In the genomic region with DNA sequence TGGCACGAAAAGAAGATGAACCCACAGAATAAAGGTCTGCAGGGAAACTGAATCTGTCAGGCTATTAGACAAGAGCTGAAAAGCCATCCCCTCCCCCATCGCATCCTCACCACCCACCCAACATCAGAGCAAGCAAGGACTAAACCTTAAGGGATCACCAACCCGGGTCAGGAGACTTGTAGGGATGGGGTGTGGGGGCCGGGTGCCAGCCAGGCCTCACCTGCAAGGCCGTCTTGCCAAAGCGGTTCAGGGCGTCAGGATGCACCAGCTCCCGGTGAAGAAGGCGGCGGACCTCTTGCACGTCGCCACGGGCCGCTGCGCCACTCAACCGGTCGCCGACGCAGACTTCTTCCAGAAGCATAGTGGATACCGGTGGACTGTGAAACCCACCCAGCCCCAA, we compare ENCODE assay signal across 7 mouse cellular contexts. TPM values are rescaled to one million over a fixed set of nuclear protein-coding genes. Genes with fewer than 3 reads are reported as not detected.
DNase-seq lines count a peak whose midpoint lies in the region; ATAC-seq and TF ChIP-seq lines count a peak whose summit lies in the region.

No protein-coding gene starts in this region.

- H3K36me3 ChIP-seq in lung, embryonic 14.5 days (ENCODE audit: insufficient read depth): no peaks in the 10 kb centered on the region
- peaks cover 4% of the 10 kb centered on the region for H3K36me3 ChIP-seq in embryonic facial prominence, embryonic 15.5 days
- 0 out of 2 replicates have a peak, but pooled peaks cover 7% of the 10 kb centered on the region for H3K36me3 ChIP-seq in limb, embryonic 13.5 days
- peaks cover 3% of the 10 kb centered on the region; the same call in 1 of the 2 replicates for H3K36me3 ChIP-seq in stomach, embryonic 14.5 days (ENCODE audit: control insufficient read depth, insufficient read depth, low read length)

- peaks cover 21% of the 10 kb centered on the region; the same call in 1 of the 2 replicates for H3K4me1 ChIP-seq in lung, embryonic 14.5 days (ENCODE audit: insufficient read depth)
- peaks cover 6% of the 10 kb centered on the region; the same call in 1 of the 2 replicates for H3K4me1 ChIP-seq in bone marrow, adult 2 months (ENCODE audit: control insufficient read depth, insufficient read depth, low read length)
- H3K4me1 ChIP-seq in embryonic facial prominence, embryonic 15.5 days: peaks cover 34% of the 10 kb centered on the region
- H3K4me1 ChIP-seq in limb, embryonic 13.5 days: peaks cover 44% of the 10 kb centered on the region
- peaks cover 20% of the 10 kb centered on the region for H3K4me1 ChIP-seq in stomach, embryonic 14.5 days (ENCODE audit: control insufficient read depth, insufficient read depth, low read length)

- under 1% methylated on average over 20 of the region's 20 CpGs for WGBS in lung, embryonic 14.5 days
- WGBS in bone marrow, adult 2 months: under 1% methylated on average over 20 of the region's 20 CpGs
- under 1% methylated on average over 20 of the region's 20 CpGs for WGBS in embryonic facial prominence, embryonic 15.5 days
- under 1% methylated on average over 20 of the region's 20 CpGs for WGBS in limb, embryonic 13.5 days
- WGBS in stomach, embryonic 14.5 days: 1% methylated on average over 20 of the region's 20 CpGs

- ATAC-seq in lung, embryonic 14.5 days (ENCODE audit: insufficient read depth): no peak
- ATAC-seq in embryonic facial prominence, embryonic 15.5 days (ENCODE audit: insufficient number of reproducible peaks, low FRiP score, low TSS enrichment, low read depth): no peak
- ATAC-seq in limb, embryonic 13.5 days (ENCODE audit: low FRiP score, low read depth): no peak
- no peak for ATAC-seq in stomach, embryonic 14.5 days (ENCODE audit: insufficient number of reproducible peaks, insufficient read depth, low FRiP score, low read depth)

- no peaks in the 10 kb centered on the region for H3K27me3 ChIP-seq in lung, embryonic 14.5 days (ENCODE audit: insufficient read depth, low read length)
- no peaks in the 10 kb centered on the region for H3K27me3 ChIP-seq in embryonic facial prominence, embryonic 15.5 days
- H3K27me3 ChIP-seq in limb, embryonic 13.5 days: no peaks in the 10 kb centered on the region
- H3K27me3 ChIP-seq in stomach, embryonic 14.5 days (ENCODE audit: control insufficient read depth, insufficient read depth, low read length): no peaks in the 10 kb centered on the region

- no peak for DNase-seq in lung, embryonic 14.5 days
- no peak for DNase-seq in lung, postnatal 10 days
- DNase-seq in thymus, postnatal 25 days: no peak

- H3K4me3 ChIP-seq in lung, embryonic 14.5 days (ENCODE audit: low read depth, low read length): peak overlapping the region; percentile 61
- peak overlapping the region; percentile 87 for H3K4me3 ChIP-seq in bone marrow, adult 2 months (replicated peaks; ENCODE audit: control insufficient read depth, low read depth, low read length)
- peak overlapping the region; percentile 80 for H3K4me3 ChIP-seq in embryonic facial prominence, embryonic 15.5 days (replicated peaks)
- H3K4me3 ChIP-seq in limb, embryonic 13.5 days: peak overlapping the region; percentile 81
- H3K4me3 ChIP-seq in stomach, embryonic 14.5 days (ENCODE audit: low read depth, low read length): peak overlapping the region; percentile 69

- H3K9me3 ChIP-seq in lung, embryonic 14.5 days (ENCODE audit: low read depth, low read length): no peaks in the 10 kb centered on the region
- H3K9me3 ChIP-seq in embryonic facial prominence, embryonic 15.5 days (replicated peaks): no peaks in the 10 kb centered on the region
- H3K9me3 ChIP-seq in limb, embryonic 13.5 days: no peaks in the 10 kb centered on the region
- H3K9me3 ChIP-seq in stomach, embryonic 14.5 days (ENCODE audit: control insufficient read depth, low read depth, low read length): no peaks in the 10 kb centered on the region

- H3K9ac ChIP-seq in lung, embryonic 14.5 days: peak overlapping the region; percentile 71
- peak overlapping the region; percentile 66 for H3K9ac ChIP-seq in embryonic facial prominence, embryonic 15.5 days
- H3K9ac ChIP-seq in limb, embryonic 13.5 days: peak overlapping the region; percentile 82
- H3K9ac ChIP-seq in stomach, embryonic 14.5 days (replicated peaks; ENCODE audit: low read depth, low read length): peak overlapping the region; percentile 60

- no peak for TF ChIP-seq POLR2A in bone marrow, adult 2 months (IDR thresholded peaks at IDR 0.05; ENCODE audit: borderline replicate concordance, control insufficient read depth, low read depth, low read length)

- peak overlapping the region; percentile 75 for H3K4me2 ChIP-seq in lung, embryonic 14.5 days
- peak overlapping the region; percentile 76 for H3K4me2 ChIP-seq in embryonic facial prominence, embryonic 15.5 days (replicated peaks)
- H3K4me2 ChIP-seq in limb, embryonic 13.5 days (replicated peaks): peak overlapping the region; percentile 89
- H3K4me2 ChIP-seq in stomach, embryonic 14.5 days (replicated peaks; ENCODE audit: low read depth, low read length): peak overlapping the region; percentile 61

- H3K27ac ChIP-seq in lung, embryonic 14.5 days (ENCODE audit: low read depth): peak overlapping the region; percentile 78
- peak overlapping the region; percentile 95 for H3K27ac ChIP-seq in bone marrow, adult 2 months (ENCODE audit: control insufficient read depth, insufficient read depth, low read depth, low read length, poor library complexity)
- H3K27ac ChIP-seq in embryonic facial prominence, embryonic 15.5 days (replicated peaks): peak overlapping the region; percentile 84
- H3K27ac ChIP-seq in limb, embryonic 13.5 days: peak overlapping the region; percentile 84
- peak overlapping the region; percentile 63 for H3K27ac ChIP-seq in stomach, embryonic 14.5 days (ENCODE audit: low read length)

- TF ChIP-seq CTCF in lung, embryonic 14.5 days (IDR thresholded peaks at IDR 0.05; ENCODE audit: low read depth): no peak
- TF ChIP-seq CTCF in bone marrow, adult 2 months (IDR thresholded peaks at IDR 0.05; ENCODE audit: control insufficient read depth, insufficient read depth, low read length): no peak

RNA-seq across cellular contexts. Expression of gene Cdkn2d, which starts 0.6 kb away (rescaled TPM):
- polyA plus RNA-seq in lung, embryonic 14.5 days (2014; fragmentation: Nextera tagmentation; extraction: Ambion mirVana): 45.3 and 48.1 TPM in 2 replicates
- 84.1 and 99.0 TPM in 2 replicates for polyA plus RNA-seq in bone marrow, adult 2 months (2011; ENCODE audit: insufficient read depth, insufficient read length, low replicate concordance, missing spikeins)
- polyA plus RNA-seq in embryonic facial prominence, embryonic 15.5 days (2015; fragmentation: Nextera tagmentation; extraction: Ambion mirVana): 57.8 and 63.0 TPM in 2 replicates
- 51.2 and 51.6 TPM in 2 replicates for polyA plus RNA-seq in limb, embryonic 13.5 days (2015; fragmentation: Nextera tagmentation; extraction: Ambion mirVana)
- polyA plus RNA-seq in stomach, embryonic 14.5 days (2014; fragmentation: Nextera tagmentation; extraction: Ambion mirVana): 47.4 and 48.5 TPM in 2 replicates

RNA-seq across cellular contexts. Expression of gene Kri1, which starts 2.8 kb away (rescaled TPM):
- 12.2 and 14.3 TPM in 2 replicates for polyA plus RNA-seq in lung, embryonic 14.5 days (2014; fragmentation: Nextera tagmentation; extraction: Ambion mirVana)
- polyA plus RNA-seq in bone marrow, adult 2 months (2011; ENCODE audit: insufficient read depth, insufficient read length, low replicate concordance, missing spikeins): 50.1 and 105 TPM in 2 replicates
- 18.2 and 19.0 TPM in 2 replicates for polyA plus RNA-seq in embryonic facial prominence, embryonic 15.5 days (2015; fragmentation: Nextera tagmentation; extraction: Ambion mirVana)
- 16.2 and 18.3 TPM in 2 replicates for polyA plus RNA-seq in limb, embryonic 13.5 days (2015; fragmentation: Nextera tagmentation; extraction: Ambion mirVana)
- 14.1 and 14.7 TPM in 2 replicates for polyA plus RNA-seq in stomach, embryonic 14.5 days (2014; fragmentation: Nextera tagmentation; extraction: Ambion mirVana)

RNA-seq across cellular contexts. Expression of gene Ap1m2, which starts 21.5 kb away (rescaled TPM):
- polyA plus RNA-seq in lung, embryonic 14.5 days (2014; fragmentation: Nextera tagmentation; extraction: Ambion mirVana): 45.7 and 45.8 TPM in 2 replicates
- polyA plus RNA-seq in bone marrow, adult 2 months (2011; ENCODE audit: insufficient read depth, insufficient read length, low replicate concordance, missing spikeins): 1.8 TPM in 1 of 2 replicates, not detected in the other
- 38.1 and 46.9 TPM in 2 replicates for polyA plus RNA-seq in embryonic facial prominence, embryonic 15.5 days (2015; fragmentation: Nextera tagmentation; extraction: Ambion mirVana)
- 10.5 and 11.7 TPM in 2 replicates for polyA plus RNA-seq in limb, embryonic 13.5 days (2015; fragmentation: Nextera tagmentation; extraction: Ambion mirVana)
- polyA plus RNA-seq in stomach, embryonic 14.5 days (2014; fragmentation: Nextera tagmentation; extraction: Ambion mirVana): 54.4 and 55.8 TPM in 2 replicates

RNA-seq across cellular contexts. Expression of gene Atg4d, which starts 25.5 kb away (rescaled TPM):
- 33.7 and 34.7 TPM in 2 replicates for polyA plus RNA-seq in lung, embryonic 14.5 days (2014; fragmentation: Nextera tagmentation; extraction: Ambion mirVana)
- polyA plus RNA-seq in bone marrow, adult 2 months (2011; ENCODE audit: insufficient read depth, insufficient read length, low replicate concordance, missing spikeins): 42.9 and 74.7 TPM in 2 replicates
- 40.5 and 44.8 TPM in 2 replicates for polyA plus RNA-seq in embryonic facial prominence, embryonic 15.5 days (2015; fragmentation: Nextera tagmentation; extraction: Ambion mirVana)
- 31.4 and 32.8 TPM in 2 replicates for polyA plus RNA-seq in limb, embryonic 13.5 days (2015; fragmentation: Nextera tagmentation; extraction: Ambion mirVana)
- 38.8 and 43.5 TPM in 2 replicates for polyA plus RNA-seq in stomach, embryonic 14.5 days (2014; fragmentation: Nextera tagmentation; extraction: Ambion mirVana)

RNA-seq across cellular contexts. Expression of gene Slc44a2, which starts 29.9 kb away (rescaled TPM):
- 122 TPM in 2 replicates for polyA plus RNA-seq in lung, embryonic 14.5 days (2014; fragmentation: Nextera tagmentation; extraction: Ambion mirVana)
- 57.3 and 106 TPM in 2 replicates for polyA plus RNA-seq in bone marrow, adult 2 months (2011; ENCODE audit: insufficient read depth, insufficient read length, low replicate concordance, missing spikeins)
- 133 and 143 TPM in 2 replicates for polyA plus RNA-seq in embryonic facial prominence, embryonic 15.5 days (2015; fragmentation: Nextera tagmentation; extraction: Ambion mirVana)
- 118 and 131 TPM in 2 replicates for polyA plus RNA-seq in limb, embryonic 13.5 days (2015; fragmentation: Nextera tagmentation; extraction: Ambion mirVana)
- 122 and 125 TPM in 2 replicates for polyA plus RNA-seq in stomach, embryonic 14.5 days (2014; fragmentation: Nextera tagmentation; extraction: Ambion mirVana)
